Mouse (Mus musculus): ENCODE measurements at regions not wholly inside any gene's neighbourhood (a gene's known extent, or its start where the extent isn't known, plus 50 kb on each side); places are given as distances from the start of the nearest gene placed in this dataset.

GRCm38 (mm10) chr10:117925611-117926555 lies 80.0 kb upstream of the Rap1b start:
- Histone ChIP-seq H3K36me3 (ENCODE audit: control insufficient read depth, insufficient read depth, low read length) (no peaks in the 10 kb centered on the region), H3K4me2 (ENCODE audit: low read depth, low read length) (no peak overlapping the region), H3K4me3 (ENCODE audit: low read depth, low read length) (no peak overlapping the region), H3K4me1 (ENCODE audit: control insufficient read depth, insufficient read depth, low read length) (no peaks in the 10 kb centered on the region), H3K9ac (ENCODE audit: low read depth, low read length) (no peak overlapping the region), H3K27ac (replicated peaks; ENCODE audit: low read depth, low read length) (no peak overlapping the region), H3K9me3 (ENCODE audit: control insufficient read depth, low read length) (no peaks in the 10 kb centered on the region), H3K27me3 (replicated peaks; ENCODE audit: control insufficient read depth, insufficient read depth, low read length) (no peaks in the 10 kb centered on the region)
- ATAC-seq (ENCODE audit: low read depth) (no peak), DNase-seq (ENCODE audit: low spot score) (no peak)
- 92% methylated on average over 31 of the region's 31 CpGs for WGBS

- WGBS: 49% methylated on average over 5 of the region's 5 CpGs
Measured at GRCm38 (mm10) chr10:117928998-117929397, 83.2 kb upstream of the Rap1b start.

GRCm38 (mm10) chr10:117934797-117935196 lies 89.0 kb upstream of the Rap1b start:
- 64% methylated on average over 9 of the region's 9 CpGs for WGBS
- ATAC-seq (ENCODE audit: low read depth): no peak
- H3K9ac ChIP-seq (ENCODE audit: low read depth, low read length): no peak overlapping the region

More at GRCm38 (mm10) chr10:117928998-117929397, 83.2 kb upstream of the Rap1b start:
- no peaks in the 10 kb centered on the region for H3K36me3 ChIP-seq (ENCODE audit: control insufficient read depth, insufficient read depth, low read length)
- H3K9me3 ChIP-seq (ENCODE audit: control insufficient read depth, low read length): no peaks in the 10 kb centered on the region
- no peaks in the 10 kb centered on the region for H3K4me1 ChIP-seq (ENCODE audit: control insufficient read depth, insufficient read depth, low read length)
- H3K27ac ChIP-seq (replicated peaks; ENCODE audit: low read depth, low read length): no peak overlapping the region
- no peak for DNase-seq (ENCODE audit: low spot score)
- no peak overlapping the region for H3K9ac ChIP-seq (ENCODE audit: low read depth, low read length)
- H3K4me3 ChIP-seq (ENCODE audit: low read depth, low read length): no peak overlapping the region
- H3K4me2 ChIP-seq (ENCODE audit: low read depth, low read length): no peak overlapping the region
- H3K27me3 ChIP-seq (replicated peaks; ENCODE audit: control insufficient read depth, insufficient read depth, low read length): no peaks in the 10 kb centered on the region
- no peak for ATAC-seq (ENCODE audit: low read depth)

GRCm38 (mm10) chr10:117938717-117939116 lies 92.9 kb upstream of the Rap1b start:
- Histone ChIP-seq H3K9me3 (ENCODE audit: control insufficient read depth, low read length) (no peaks in the 10 kb centered on the region), H3K36me3 (ENCODE audit: control insufficient read depth, insufficient read depth, low read length) (no peaks in the 10 kb centered on the region), H3K4me2 (ENCODE audit: low read depth, low read length) (no peak overlapping the region), H3K4me1 (ENCODE audit: control insufficient read depth, insufficient read depth, low read length) (0 out of 2 replicates have a peak, but pooled peaks cover 3% of the 10 kb centered on the region), H3K27me3 (replicated peaks; ENCODE audit: control insufficient read depth, insufficient read depth, low read length) (no peaks in the 10 kb centered on the region), H3K9ac (ENCODE audit: low read depth, low read length) (no peak overlapping the region), H3K27ac (replicated peaks; ENCODE audit: low read depth, low read length) (no peak overlapping the region), H3K4me3 (ENCODE audit: low read depth, low read length) (no peak overlapping the region)
- DNase-seq (ENCODE audit: low spot score) (no peak), ATAC-seq (ENCODE audit: low read depth) (no peak)
- 79% methylated on average over 8 of the region's 8 CpGs for WGBS

More at GRCm38 (mm10) chr10:117934797-117935196, 89.0 kb upstream of the Rap1b start:
- no peaks in the 10 kb centered on the region for H3K9me3 ChIP-seq (ENCODE audit: control insufficient read depth, low read length)
- H3K4me2 ChIP-seq (ENCODE audit: low read depth, low read length): no peak overlapping the region
- H3K4me3 ChIP-seq (ENCODE audit: low read depth, low read length): no peak overlapping the region
- H3K4me1 ChIP-seq (ENCODE audit: control insufficient read depth, insufficient read depth, low read length): no peaks in the 10 kb centered on the region
- H3K27me3 ChIP-seq (replicated peaks; ENCODE audit: control insufficient read depth, insufficient read depth, low read length): no peaks in the 10 kb centered on the region
- H3K36me3 ChIP-seq (ENCODE audit: control insufficient read depth, insufficient read depth, low read length): no peaks in the 10 kb centered on the region
- no peak overlapping the region for H3K27ac ChIP-seq (replicated peaks; ENCODE audit: low read depth, low read length)
- no peak for DNase-seq (ENCODE audit: low spot score)

- H3K9me3 ChIP-seq (ENCODE audit: control insufficient read depth, low read length): no peaks in the 10 kb centered on the region
- H3K4me1 ChIP-seq (ENCODE audit: control insufficient read depth, insufficient read depth, low read length): 0 out of 2 replicates have a peak, but pooled peaks cover 3% of the 10 kb centered on the region
- no peak overlapping the region for H3K9ac ChIP-seq (ENCODE audit: low read depth, low read length)
- ATAC-seq (ENCODE audit: low read depth) (no peak), DNase-seq (ENCODE audit: low spot score) (peak; percentile 66)
- H3K4me2 ChIP-seq (ENCODE audit: low read depth, low read length): peak overlapping the region; percentile 23; the same call in 1 of the 2 replicates
- WGBS: 38% methylated on average over 10 of the region's 10 CpGs
- H3K27me3 ChIP-seq (replicated peaks; ENCODE audit: control insufficient read depth, insufficient read depth, low read length): no peaks in the 10 kb centered on the region
- no peaks in the 10 kb centered on the region for H3K36me3 ChIP-seq (ENCODE audit: control insufficient read depth, insufficient read depth, low read length)
- no peak overlapping the region for H3K27ac ChIP-seq (replicated peaks; ENCODE audit: low read depth, low read length)
- H3K4me3 ChIP-seq (ENCODE audit: low read depth, low read length): no peak overlapping the region
Measured at GRCm38 (mm10) chr10:117940441-117941265, 94.8 kb upstream of the Rap1b start.

GRCm38 (mm10) chr10:117941266-117941651 lies 95.4 kb upstream of the Rap1b start:
- no peaks in the 10 kb centered on the region for H3K9me3 ChIP-seq (ENCODE audit: control insufficient read depth, low read length)
- H3K4me2 ChIP-seq (ENCODE audit: low read depth, low read length): peak overlapping the region; percentile 23; the same call in 1 of the 2 replicates
- no peak overlapping the region for H3K27ac ChIP-seq (replicated peaks; ENCODE audit: low read depth, low read length)
- ATAC-seq (ENCODE audit: low read depth) (no peak), DNase-seq (ENCODE audit: low spot score) (no peak)
- H3K9ac ChIP-seq (ENCODE audit: low read depth, low read length): no peak overlapping the region
- H3K4me1 ChIP-seq (ENCODE audit: control insufficient read depth, insufficient read depth, low read length): 0 out of 2 replicates have a peak, but pooled peaks cover 3% of the 10 kb centered on the region
- H3K27me3 ChIP-seq (replicated peaks; ENCODE audit: control insufficient read depth, insufficient read depth, low read length): no peaks in the 10 kb centered on the region
- H3K36me3 ChIP-seq (ENCODE audit: control insufficient read depth, insufficient read depth, low read length): no peaks in the 10 kb centered on the region
- H3K4me3 ChIP-seq (ENCODE audit: low read depth, low read length): no peak overlapping the region
- 63% methylated on average over 3 of the region's 3 CpGs for WGBS

GRCm38 (mm10) chr10:117943702-117944307 lies 98.0 kb upstream of the Rap1b start:
- no peak overlapping the region for H3K4me3 ChIP-seq (ENCODE audit: low read depth, low read length)
- no peaks in the 10 kb centered on the region for H3K27me3 ChIP-seq (replicated peaks; ENCODE audit: control insufficient read depth, insufficient read depth, low read length)
- no peak overlapping the region for H3K9ac ChIP-seq (ENCODE audit: low read depth, low read length)
- ATAC-seq (ENCODE audit: low read depth): no peak
- no peak for DNase-seq (ENCODE audit: low spot score)
- no peaks in the 10 kb centered on the region for H3K9me3 ChIP-seq (ENCODE audit: control insufficient read depth, low read length)
- no peaks in the 10 kb centered on the region for H3K36me3 ChIP-seq (ENCODE audit: control insufficient read depth, insufficient read depth, low read length)
- WGBS: 82% methylated on average over 6 of the region's 6 CpGs
- H3K27ac ChIP-seq (replicated peaks; ENCODE audit: low read depth, low read length): no peak overlapping the region
- no peak overlapping the region for H3K4me2 ChIP-seq (ENCODE audit: low read depth, low read length)
- H3K4me1 ChIP-seq (ENCODE audit: control insufficient read depth, insufficient read depth, low read length): 0 out of 2 replicates have a peak, but pooled peaks cover 3% of the 10 kb centered on the region

GRCm38 (mm10) chr10:117947191-117947590 lies 101.4 kb upstream of the Rap1b start:
- H3K4me2 ChIP-seq (ENCODE audit: low read depth, low read length): no peak overlapping the region
- H3K27ac ChIP-seq (replicated peaks; ENCODE audit: low read depth, low read length): no peak overlapping the region
- ATAC-seq (ENCODE audit: low read depth): no peak
- DNase-seq (ENCODE audit: low spot score): no peak
- H3K36me3 ChIP-seq (ENCODE audit: control insufficient read depth, insufficient read depth, low read length): no peaks in the 10 kb centered on the region
- H3K27me3 ChIP-seq (replicated peaks; ENCODE audit: control insufficient read depth, insufficient read depth, low read length): no peaks in the 10 kb centered on the region
- 67% methylated on average over 13 of the region's 13 CpGs for WGBS
- no peak overlapping the region for H3K4me3 ChIP-seq (ENCODE audit: low read depth, low read length)
- H3K9ac ChIP-seq (ENCODE audit: low read depth, low read length): no peak overlapping the region
- H3K4me1 ChIP-seq (ENCODE audit: control insufficient read depth, insufficient read depth, low read length): no peaks in the 10 kb centered on the region
- no peaks in the 10 kb centered on the region for H3K9me3 ChIP-seq (ENCODE audit: control insufficient read depth, low read length)
